Mouse (Mus musculus) ovary, postnatal 36 days (tissue): ENCODE measurements around the gene Flcn.

Experiments
- DNase-seq: peaks from one replicate; pipeline ENCODE4 v3.0.0; 2022; ENCODE audit warnings: low spot score, mixed read lengths

The Flcn gene

GRCm38 (mm10) chr11:59769307-59769706 is 40.5 kb downstream of the Flcn start:
- no peak for DNase-seq

GRCm38 (mm10) chr11:59760796-59761195 is 49.0 kb downstream of the Flcn start:
- no peak for DNase-seq

GRCm38 (mm10) chr11:59759626-59760025 is 50.2 kb downstream of the Flcn start:
- no peak for DNase-seq

- DNase-seq: peak; percentile 54
These were observed 50.6 kb downstream of the Flcn start for GRCm38 (mm10) chr11:59759178-59759577.

GRCm38 (mm10) chr11:59758191-59758985 is 51.4 kb downstream of the Flcn start:
- DNase-seq: no peak

GRCm38 (mm10) chr11:59756351-59756750 is 53.5 kb downstream of the Flcn start:
- DNase-seq: no peak

GRCm38 (mm10) chr11:59754504-59754903 is 55.3 kb downstream of the Flcn start:
- no peak for DNase-seq

GRCm38 (mm10) chr11:59749050-59749449 is 60.8 kb downstream of the Flcn start:
- DNase-seq: no peak

- no peak for DNase-seq
These were observed 63.2 kb downstream of the Flcn start for GRCm38 (mm10) chr11:59746614-59747013.

- DNase-seq: no peak
These were observed 64.0 kb downstream of the Flcn start for GRCm38 (mm10) chr11:59745851-59746250.

- no peak for DNase-seq
These were observed 65.4 kb downstream of the Flcn start for GRCm38 (mm10) chr11:59744374-59744773.

GRCm38 (mm10) chr11:59743712-59744111 is 66.1 kb downstream of the Flcn start:
- DNase-seq: no peak

- no peak for DNase-seq
These were observed 66.5 kb downstream of the Flcn start for GRCm38 (mm10) chr11:59743307-59743706.

- no peak for DNase-seq
These were observed 67.9 kb downstream of the Flcn start for GRCm38 (mm10) chr11:59741915-59742314.
